Mouse (Mus musculus): Measurements from ENCODE around the gene Shmt2. TPM values are rescaled to one million over a fixed set of nuclear protein-coding genes. Genes with fewer than 3 reads are reported as not detected.

The Shmt2 gene
- total and polyA plus RNA-seq, 2 experiments from 2014 or later: 32.8 to 39.8 TPM

- no peak for TF ChIP-seq CTCF (IDR thresholded peaks at IDR 0.05)
- Histone ChIP-seq H3K27ac (ENCODE audit: low read depth, low read length) (no peak overlapping the region), H3K36me3 (ENCODE audit: insufficient read depth, low read length) (peaks cover 52% of the 10 kb centered on the region)
Measured at GRCm38 (mm10) chr10:127485235-127485634, 37.0 kb downstream of the Shmt2 start.

GRCm38 (mm10) chr10:127480833-127481813, 41.1 kb downstream of the Shmt2 start:
- Histone ChIP-seq H3K27ac (ENCODE audit: low read depth, low read length) (no peak overlapping the region), H3K9me3 (ENCODE audit: low read length) (no peaks in the 10 kb centered on the region), H3K4me1 (ENCODE audit: insufficient read depth, low read length) (no peaks in the 10 kb centered on the region), H3K36me3 (ENCODE audit: insufficient read depth, low read length) (peaks cover 48% of the 10 kb centered on the region), H3K4me2 (ENCODE audit: low read depth, low read length, poor library complexity, severe bottlenecking) (no peak overlapping the region), H3K27me3 (ENCODE audit: insufficient read depth, low read length) (no peaks in the 10 kb centered on the region), H3K4me3 (ENCODE audit: low read depth, low read length) (no peak overlapping the region), H3K9ac (replicated peaks; ENCODE audit: low read length, poor library complexity, severe bottlenecking) (no peak overlapping the region)
- whole genome bisulfite sequencing: 86% methylated on average over 19 of the region's 19 CpGs
- DNase-seq (ENCODE audit: low spot score) (no peak), ATAC-seq (ENCODE audit: low FRiP score) (no peak)
- no peak for TF ChIP-seq CTCF (IDR thresholded peaks at IDR 0.05)

More at GRCm38 (mm10) chr10:127485235-127485634, 37.0 kb downstream of the Shmt2 start:
- Histone ChIP-seq H3K4me1 (ENCODE audit: insufficient read depth, low read length) (no peaks in the 10 kb centered on the region), H3K4me2 (ENCODE audit: low read depth, low read length, poor library complexity, severe bottlenecking) (no peak overlapping the region), H3K9me3 (ENCODE audit: low read length) (no peaks in the 10 kb centered on the region), H3K27me3 (ENCODE audit: insufficient read depth, low read length) (no peaks in the 10 kb centered on the region), H3K4me3 (ENCODE audit: low read depth, low read length) (no peak overlapping the region), H3K9ac (replicated peaks; ENCODE audit: low read length, poor library complexity, severe bottlenecking) (no peak overlapping the region)
- DNase-seq (ENCODE audit: low spot score) (no peak), ATAC-seq (ENCODE audit: low FRiP score) (no peak)
- WGBS: 93% methylated on average over 10 of the region's 10 CpGs

GRCm38 (mm10) chr10:127479131-127479530, 43.1 kb downstream of the Shmt2 start:
- Histone ChIP-seq H3K9me3 (ENCODE audit: low read length) (no peaks in the 10 kb centered on the region), H3K27ac (ENCODE audit: low read depth, low read length) (no peak overlapping the region), H3K4me2 (ENCODE audit: low read depth, low read length, poor library complexity, severe bottlenecking) (no peak overlapping the region), H3K4me1 (ENCODE audit: insufficient read depth, low read length) (no peaks in the 10 kb centered on the region), H3K4me3 (ENCODE audit: low read depth, low read length) (no peak overlapping the region), H3K27me3 (ENCODE audit: insufficient read depth, low read length) (no peaks in the 10 kb centered on the region), H3K9ac (replicated peaks; ENCODE audit: low read length, poor library complexity, severe bottlenecking) (no peak overlapping the region), H3K36me3 (ENCODE audit: insufficient read depth, low read length) (peaks cover 41% of the 10 kb centered on the region)
- TF ChIP-seq CTCF (IDR thresholded peaks at IDR 0.05): peak; percentile 79
- 95% methylated on average over 4 of the region's 4 CpGs for WGBS
- ATAC-seq (ENCODE audit: low FRiP score): no peak
- peak; percentile 72 for DNase-seq (ENCODE audit: low spot score)

- Histone ChIP-seq H3K9ac (replicated peaks; ENCODE audit: low read length, poor library complexity, severe bottlenecking) (no peak overlapping the region), H3K27ac (ENCODE audit: low read depth, low read length) (no peak overlapping the region), H3K9me3 (ENCODE audit: low read length) (no peaks in the 10 kb centered on the region), H3K4me2 (ENCODE audit: low read depth, low read length, poor library complexity, severe bottlenecking) (no peak overlapping the region), H3K4me1 (ENCODE audit: insufficient read depth, low read length) (no peaks in the 10 kb centered on the region), H3K36me3 (ENCODE audit: insufficient read depth, low read length) (peaks cover 35% of the 10 kb centered on the region), H3K4me3 (ENCODE audit: low read depth, low read length) (no peak overlapping the region), H3K27me3 (ENCODE audit: insufficient read depth, low read length) (no peaks in the 10 kb centered on the region)
- no peak for DNase-seq (ENCODE audit: low spot score)
- ATAC-seq (ENCODE audit: low FRiP score): no peak
- TF ChIP-seq CTCF (IDR thresholded peaks at IDR 0.05): no peak
- WGBS: 83% methylated on average over 7 of the region's 7 CpGs
Measured at GRCm38 (mm10) chr10:127477301-127477700, 44.9 kb downstream of the Shmt2 start.

- no peaks in the 10 kb centered on the region for H3K9me3 ChIP-seq (ENCODE audit: low read length)
- no peak for TF ChIP-seq CTCF (IDR thresholded peaks at IDR 0.05)
- H3K4me3 ChIP-seq (ENCODE audit: low read depth, low read length): no peak overlapping the region
- no peak overlapping the region for H3K9ac ChIP-seq (replicated peaks; ENCODE audit: low read length, poor library complexity, severe bottlenecking)
- ATAC-seq (ENCODE audit: low FRiP score) (no peak), DNase-seq (ENCODE audit: low spot score) (no peak)
- H3K36me3 ChIP-seq (ENCODE audit: insufficient read depth, low read length): peaks cover 33% of the 10 kb centered on the region
- no peaks in the 10 kb centered on the region for H3K4me1 ChIP-seq (ENCODE audit: insufficient read depth, low read length)
- no peak overlapping the region for H3K4me2 ChIP-seq (ENCODE audit: low read depth, low read length, poor library complexity, severe bottlenecking)
- 93% methylated on average over 3 of the region's 3 CpGs for WGBS
- H3K27me3 ChIP-seq (ENCODE audit: insufficient read depth, low read length): no peaks in the 10 kb centered on the region
- no peak overlapping the region for H3K27ac ChIP-seq (ENCODE audit: low read depth, low read length)
Measured at GRCm38 (mm10) chr10:127476541-127476940, 45.7 kb downstream of the Shmt2 start.

- no peaks in the 10 kb centered on the region for H3K9me3 ChIP-seq (ENCODE audit: low read length)
- ATAC-seq (ENCODE audit: low FRiP score): no peak
- H3K9ac ChIP-seq (replicated peaks; ENCODE audit: low read length, poor library complexity, severe bottlenecking): no peak overlapping the region
- TF ChIP-seq CTCF (IDR thresholded peaks at IDR 0.05): no peak
- no peak overlapping the region for H3K27ac ChIP-seq (ENCODE audit: low read depth, low read length)
- DNase-seq (ENCODE audit: low spot score): no peak
- H3K4me3 ChIP-seq (ENCODE audit: low read depth, low read length): no peak overlapping the region
- WGBS: over 99% methylated on average over 4 of the region's 4 CpGs
- no peaks in the 10 kb centered on the region for H3K4me1 ChIP-seq (ENCODE audit: insufficient read depth, low read length)
- no peaks in the 10 kb centered on the region for H3K27me3 ChIP-seq (ENCODE audit: insufficient read depth, low read length)
- H3K4me2 ChIP-seq (ENCODE audit: low read depth, low read length, poor library complexity, severe bottlenecking): no peak overlapping the region
- peaks cover 28% of the 10 kb centered on the region for H3K36me3 ChIP-seq (ENCODE audit: insufficient read depth, low read length)
Measured at GRCm38 (mm10) chr10:127475175-127475574, 47.1 kb downstream of the Shmt2 start.

Data from midbrain, postnatal 0 days (tissue).